Mouse (Mus musculus) thymus, adult 2 months (tissue): ENCODE measurements around the gene Krtap24-1.

Experiments
- CTCF ChIP-seq: fragments of 200-500 bp; IDR thresholded peaks from 2 replicates; pipeline ENCODE4 v1.5.1; 2012; ENCODE audit warnings: mild to moderate bottlenecking, control low read depth, low read length, moderate library complexity, borderline replicate concordance; ENCODE audit not compliant: control insufficient read depth, poor library complexity, insufficient read depth; ENCODE audit errors: extremely low read depth
- POLR2A ChIP-seq: fragments of 200-500 bp; IDR thresholded peaks from 2 replicates; pipeline ENCODE4 v1.6.1; 2012; ENCODE audit warnings: mild to moderate bottlenecking, low read length, control low read depth, moderate library complexity; ENCODE audit not compliant: control insufficient read depth, poor library complexity, insufficient read depth; ENCODE audit errors: extremely low read depth

DNA sequence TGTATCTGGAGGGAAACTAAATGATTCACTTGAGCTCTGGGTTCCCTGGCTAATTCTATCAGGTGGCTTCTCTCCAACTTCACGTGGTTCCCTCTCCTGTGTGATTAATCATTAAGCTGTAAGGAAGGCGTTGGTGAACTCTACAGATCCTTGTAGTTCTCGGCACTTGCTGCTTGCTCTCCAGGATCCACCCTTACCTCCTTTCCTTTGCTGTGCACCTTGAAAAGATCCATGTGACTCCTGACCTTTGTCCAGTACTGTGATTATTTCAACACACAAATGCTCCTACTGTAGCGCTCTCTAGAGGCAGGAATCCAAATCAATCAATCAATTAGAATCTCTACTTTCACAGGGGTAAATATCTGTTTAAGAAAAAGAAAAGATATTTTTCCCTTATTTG, 19.4 kb upstream of the Krtap24-1 start:
- TF ChIP-seq CTCF = no peak
- no peak for TF ChIP-seq POLR2A
